Mouse (Mus musculus) cerebellum, adult (tissue): ENCODE data around the gene Ttf2.

Experiments used
- ATAC-seq: cut with Nextera tagmentation; 2 replicates; pipeline ENCODE4 v1.9.2; 2017; ENCODE audit warnings: mild to moderate bottlenecking, moderate library complexity, mixed read lengths; ENCODE audit not compliant: insufficient number of reproducible peaks, low FRiP score, low TSS enrichment

The Ttf2 gene

GRCm38 (mm10) chr3:100969176-100969917, at the start of gene Ttf2:
Gene Ttf2, minus strand, starts transcription at chr3:100969663.
- ATAC-seq, result peak; percentile 97

GRCm38 (mm10) chr3:101018494-101018893, 49.0 kb upstream of the Ttf2 start:
- ATAC-seq, result no peak

GRCm38 (mm10) chr3:101016050-101016449, 46.6 kb upstream of the Ttf2 start:
- ATAC-seq, result no peak

- ATAC-seq, result no peak
Measured at GRCm38 (mm10) chr3:101015254-101015653, 45.8 kb upstream of the Ttf2 start.

- ATAC-seq, result no peak
Measured at GRCm38 (mm10) chr3:101013536-101013935, 44.1 kb upstream of the Ttf2 start.

DNA sequence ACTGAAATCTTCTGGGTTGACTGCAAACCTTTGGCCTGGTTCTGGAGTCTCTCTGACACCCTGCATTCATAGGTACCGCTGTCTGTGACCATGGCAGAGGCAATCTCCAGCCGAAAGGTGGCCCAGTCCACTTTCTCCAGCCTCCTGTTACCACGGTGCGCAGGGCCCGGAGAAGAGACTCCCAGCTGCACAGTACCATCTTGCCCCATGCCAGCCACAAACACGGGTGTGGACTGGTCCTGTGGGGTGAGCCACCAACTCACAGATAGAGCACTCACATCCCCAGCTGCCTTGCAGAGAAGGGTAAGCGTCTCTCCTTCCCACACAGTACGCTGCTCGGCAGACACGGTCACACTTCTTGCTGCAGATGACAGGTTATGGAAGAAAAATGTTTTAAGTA, 43.5 kb upstream of the Ttf2 start:
- no peak for ATAC-seq

- ATAC-seq, result no peak
Measured at GRCm38 (mm10) chr3:101012597-101012996, 43.1 kb upstream of the Ttf2 start.

- 0 out of 2 replicates have a peak, but pooled peaks have one; percentile 13 for ATAC-seq
Measured at GRCm38 (mm10) chr3:101012131-101012571, 42.7 kb upstream of the Ttf2 start.

- no peak for ATAC-seq
Measured at GRCm38 (mm10) chr3:101011203-101011600, 41.7 kb upstream of the Ttf2 start.

GRCm38 (mm10) chr3:101010589-101011202, 41.2 kb upstream of the Ttf2 start:
- no peak for ATAC-seq

DNA sequence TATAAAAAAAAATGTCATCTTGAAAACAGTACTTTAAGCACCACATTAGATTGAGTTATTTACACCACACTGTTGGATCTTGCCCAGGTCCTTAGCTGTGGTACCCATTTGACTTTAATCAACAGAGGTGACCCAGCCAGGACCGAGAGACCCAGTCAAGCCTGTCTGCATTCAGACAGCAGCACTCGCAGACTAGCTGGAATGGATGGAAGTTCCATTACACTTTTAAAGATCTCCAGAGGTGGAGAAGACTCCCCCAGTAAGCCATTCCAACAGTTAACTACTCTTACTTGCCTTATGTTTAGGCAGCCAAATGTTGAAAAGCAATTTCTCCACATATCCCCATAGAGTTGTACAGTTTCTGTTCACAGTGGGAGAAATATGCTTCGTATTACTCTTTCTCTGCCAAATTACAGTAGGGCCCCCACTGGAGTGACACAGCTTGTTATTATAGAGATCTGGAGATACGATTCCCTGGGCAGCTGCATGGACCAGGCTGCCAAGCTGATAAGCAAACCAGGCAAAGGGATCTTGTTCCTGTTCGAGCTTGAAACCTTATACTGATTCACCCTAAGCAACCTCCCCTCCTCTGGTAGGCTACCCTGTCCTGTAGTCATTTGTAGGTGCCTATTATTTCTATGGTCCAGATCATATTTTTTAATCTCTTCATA, 37.8 kb upstream of the Ttf2 start:
- no peak for ATAC-seq

GRCm38 (mm10) chr3:101005392-101005791, 35.9 kb upstream of the Ttf2 start:
- ATAC-seq, result no peak

GRCm38 (mm10) chr3:101003575-101004356, 34.3 kb upstream of the Ttf2 start:
- no peak for ATAC-seq

DNA sequence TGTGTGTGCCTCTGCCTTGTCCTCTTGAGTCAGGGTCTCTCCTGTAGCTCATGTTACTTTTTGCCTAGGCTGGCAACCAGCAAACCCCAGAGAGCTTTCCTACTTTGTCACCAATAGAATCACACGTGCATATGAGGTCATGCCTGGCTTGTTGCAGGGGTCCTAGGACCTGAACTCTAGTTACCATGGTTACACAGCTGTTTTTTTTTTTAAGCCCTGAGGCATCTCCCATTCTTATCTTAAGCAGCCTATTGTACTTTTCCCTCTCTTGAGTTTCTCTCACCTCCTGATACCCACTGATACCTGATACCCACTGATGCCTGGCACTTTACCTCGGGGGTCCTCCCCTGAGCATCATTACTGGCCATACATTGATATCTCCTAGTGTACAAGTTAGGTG, 30.3 kb upstream of the Ttf2 start:
- no peak for ATAC-seq

DNA sequence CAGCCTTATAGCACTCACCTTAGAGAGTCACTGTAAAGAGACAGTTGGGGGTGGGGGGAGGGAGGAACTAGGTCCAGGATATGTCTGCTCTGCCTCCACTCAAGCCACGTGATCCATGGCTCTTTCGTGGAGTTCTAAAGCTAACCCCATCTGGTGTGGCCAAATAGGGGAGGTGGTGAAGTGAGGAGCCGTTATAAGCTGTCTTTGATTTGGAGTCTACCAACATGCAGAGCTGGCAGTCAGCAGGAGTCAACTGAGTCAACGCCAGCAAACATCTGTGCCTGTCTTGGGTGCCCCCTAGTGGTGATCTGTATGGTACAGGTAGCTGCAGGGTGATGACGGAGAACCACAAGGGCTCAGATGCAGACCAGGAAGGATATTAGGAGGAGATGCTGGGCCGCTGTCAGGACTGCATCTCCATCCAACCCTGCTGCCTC, 29.5 kb upstream of the Ttf2 start:
- no peak for ATAC-seq

DNA sequence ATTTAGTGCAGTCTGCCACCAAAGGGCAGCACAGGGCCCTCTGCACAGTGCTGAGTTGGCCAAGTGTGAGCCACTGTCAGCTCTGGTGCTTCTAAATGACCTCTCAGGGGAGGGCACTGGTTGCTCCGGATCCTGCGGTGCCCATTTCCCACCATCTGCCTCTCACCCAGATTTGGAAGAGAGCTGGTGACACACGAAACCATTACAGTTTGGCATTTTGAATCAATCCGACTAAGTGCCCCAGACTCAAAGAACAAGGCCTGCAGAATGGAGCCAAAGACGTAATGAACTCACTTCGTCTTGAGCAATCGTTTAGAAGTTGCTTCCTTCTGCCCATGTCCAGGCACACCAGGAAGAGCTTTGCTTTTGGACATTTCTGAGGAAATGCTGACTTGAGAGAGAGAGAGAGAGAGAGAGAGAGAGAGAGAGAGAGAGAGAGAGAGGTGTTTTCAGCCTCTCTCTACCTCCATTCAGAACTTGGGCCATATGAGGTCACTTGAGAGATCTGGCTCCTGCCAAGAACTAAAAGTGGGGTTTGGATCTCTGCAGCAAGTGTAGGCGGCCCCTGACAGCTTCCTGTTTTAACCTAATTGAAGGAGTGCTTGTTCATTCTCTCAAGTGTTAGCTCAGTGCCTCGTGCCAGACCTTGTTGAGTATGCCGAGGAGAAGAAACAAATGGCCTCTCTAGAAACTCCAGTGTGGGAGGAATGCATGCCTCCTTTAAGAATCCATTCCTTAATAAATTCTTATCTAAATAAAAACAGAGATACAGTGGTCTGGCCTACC, 28.5 kb upstream of the Ttf2 start:
- no peak for ATAC-seq

DNA sequence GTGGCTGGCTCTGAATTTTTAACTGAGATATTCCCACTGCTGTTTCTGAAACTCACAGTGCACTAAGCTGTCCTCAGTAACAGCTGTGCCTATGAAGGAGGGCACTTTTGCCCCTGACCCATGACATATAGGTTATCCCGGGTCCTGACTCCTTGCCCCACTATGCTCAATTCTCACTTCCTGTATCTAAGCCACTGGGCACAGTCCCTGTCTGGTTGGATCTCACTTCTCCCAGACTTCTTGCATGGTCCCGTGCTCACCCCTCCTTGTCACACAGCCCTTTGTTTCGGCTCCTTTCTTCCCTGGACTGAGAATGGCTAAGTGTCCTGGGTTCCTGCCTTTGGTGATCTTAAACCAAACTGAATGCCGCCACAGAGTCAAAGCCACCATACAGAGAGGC, 24.8 kb upstream of the Ttf2 start:
- no peak for ATAC-seq

- ATAC-seq, result no peak
Measured at GRCm38 (mm10) chr3:100993718-100994117, 24.3 kb upstream of the Ttf2 start.

GRCm38 (mm10) chr3:100993158-100993557, 23.7 kb upstream of the Ttf2 start:
- ATAC-seq, result no peak

- no peak for ATAC-seq
Measured at GRCm38 (mm10) chr3:100990231-100990630, 20.8 kb upstream of the Ttf2 start.
